ENCODE assay signal across 9 mouse cellular contexts in genomic region chr11:121201436-121202198, GRCm38 (mm10). TPM values are rescaled to one million over a fixed set of nuclear protein-coding genes. Genes with fewer than 3 reads are reported as not detected.
DNase-seq lines count a peak whose midpoint lies in the region; ATAC-seq and TF ChIP-seq lines count a peak whose summit lies in the region.
"Had no signal": no experiment of that assay in that cellular context is flagged by ENCODE, and none has a peak within 500 bp of the region (broad histone marks: within the 10 kb centered on the region; RNA-seq: fewer than 3 reads in every experiment).

No protein-coding gene starts in this region.

- peak; percentile 72 for TF ChIP-seq CTCF in lung, embryonic 14.5 days (IDR thresholded peaks at IDR 0.05; ENCODE audit: low read depth)

- H3K27ac ChIP-seq in lung, embryonic 14.5 days (ENCODE audit: low read depth), result peak overlapping the region; percentile 46
- no peak overlapping the region for H3K27ac ChIP-seq in forebrain, embryonic 13.5 days
- H3K27ac ChIP-seq: neural tube, embryonic 12.5 days had no signal

- H3K27me3 ChIP-seq in lung, embryonic 14.5 days (ENCODE audit: insufficient read depth, low read length), result no peaks in the 10 kb centered on the region
- H3K27me3 ChIP-seq in forebrain, embryonic 13.5 days, result no peaks in the 10 kb centered on the region
- H3K27me3 ChIP-seq: neural tube, embryonic 12.5 days had no signal

- ATAC-seq in cerebellum, adult (ENCODE audit: insufficient number of reproducible peaks, low FRiP score, low TSS enrichment), result no peak
- no peak for ATAC-seq in lung, embryonic 14.5 days (ENCODE audit: insufficient read depth)
- no peak for ATAC-seq in forebrain, embryonic 13.5 days

- 32% methylated on average over 11 of the region's 11 CpGs for WGBS in lung, embryonic 14.5 days
- WGBS in forebrain, embryonic 13.5 days, result 54% methylated on average over 11 of the region's 11 CpGs

- H3K4me3 ChIP-seq in lung, embryonic 14.5 days (ENCODE audit: low read depth, low read length), result no peak overlapping the region
- no peak overlapping the region for H3K4me3 ChIP-seq in forebrain, embryonic 13.5 days
- H3K4me3 ChIP-seq: neural tube, embryonic 12.5 days had no signal

- H3K4me1 ChIP-seq in lung, embryonic 14.5 days (ENCODE audit: insufficient read depth), result no peaks in the 10 kb centered on the region
- peaks cover 17% of the 10 kb centered on the region for H3K4me1 ChIP-seq in forebrain, embryonic 13.5 days

- no peak overlapping the region for H3K9ac ChIP-seq in lung, embryonic 14.5 days
- H3K9ac ChIP-seq in forebrain, embryonic 13.5 days, result no peak overlapping the region
- H3K9ac ChIP-seq: neural tube, embryonic 12.5 days had no signal

- DNase-seq in cerebellum, adult 9-10 months, result peak; percentile 53
- DNase-seq in lung, embryonic 14.5 days, result peak; percentile 83
- DNase-seq in lung, adult 18-20 months, result no peak
- peak; percentile 82 for DNase-seq in adipocyte (ENCODE audit: low spot score)
- DNase-seq in kidney, postnatal 25 days, result peak; percentile 68 to 78
- peak; percentile 51 for DNase-seq in skeletal muscle tissue, adult 2 months (ENCODE audit: low read depth, low spot score)

- no peaks in the 10 kb centered on the region for H3K9me3 ChIP-seq in lung, embryonic 14.5 days (ENCODE audit: low read depth, low read length)
- H3K9me3 ChIP-seq in forebrain, embryonic 13.5 days (replicated peaks), result no peaks in the 10 kb centered on the region
- H3K9me3 ChIP-seq: neural tube, embryonic 12.5 days had no signal

- no peak overlapping the region for H3K4me2 ChIP-seq in lung, embryonic 14.5 days
- no peak overlapping the region for H3K4me2 ChIP-seq in forebrain, embryonic 13.5 days
- H3K4me2 ChIP-seq: neural tube, embryonic 12.5 days had no signal

- H3K36me3 ChIP-seq in lung, embryonic 14.5 days (ENCODE audit: insufficient read depth), result no peaks in the 10 kb centered on the region
- H3K36me3 ChIP-seq in forebrain, embryonic 13.5 days (ENCODE audit: poor library complexity, severe bottlenecking), result no peaks in the 10 kb centered on the region; the same call in 1 of the 2 replicates
- H3K36me3 ChIP-seq: neural tube, embryonic 12.5 days had no signal

RNA-seq across cellular contexts. Expression of gene Hexdc, which starts 2.6 kb away (rescaled TPM):
- polyA plus RNA-seq in lung, embryonic 14.5 days (2014; fragmentation: Nextera tagmentation; extraction: Ambion mirVana), result 7.4 and 9.4 TPM in 2 replicates
- polyA plus RNA-seq in forebrain, embryonic 13.5 days (2015; fragmentation: Nextera tagmentation; extraction: Ambion mirVana), result 11.4 and 12.0 TPM in 2 replicates

RNA-seq across cellular contexts. Expression of gene Ogfod3, which starts 2.9 kb away (rescaled TPM):
- polyA plus RNA-seq in lung, embryonic 14.5 days (2014; fragmentation: Nextera tagmentation; extraction: Ambion mirVana), result 25.1 and 26.2 TPM in 2 replicates
- polyA plus RNA-seq in forebrain, embryonic 13.5 days (2015; fragmentation: Nextera tagmentation; extraction: Ambion mirVana), result 16.8 and 17.2 TPM in 2 replicates

RNA-seq across cellular contexts. Expression of gene Cybc1, which starts 27.5 kb away (rescaled TPM):
- polyA plus RNA-seq in lung, embryonic 14.5 days (2014; fragmentation: Nextera tagmentation; extraction: Ambion mirVana), result 29.1 and 35.7 TPM in 2 replicates
- polyA plus RNA-seq in forebrain, embryonic 13.5 days (2015; fragmentation: Nextera tagmentation; extraction: Ambion mirVana), result 37.0 and 41.2 TPM in 2 replicates

RNA-seq across cellular contexts. Expression of gene Narf, which starts 35.4 kb away (rescaled TPM):
- 39.6 and 44.7 TPM in 2 replicates for polyA plus RNA-seq in lung, embryonic 14.5 days (2014; fragmentation: Nextera tagmentation; extraction: Ambion mirVana)
- polyA plus RNA-seq in forebrain, embryonic 13.5 days (2015; fragmentation: Nextera tagmentation; extraction: Ambion mirVana), result 74.0 and 78.9 TPM in 2 replicates

RNA-seq across cellular contexts. Expression of gene Uts2r, which starts 41.5 kb away (rescaled TPM):
- polyA plus RNA-seq in lung, embryonic 14.5 days (2014; fragmentation: Nextera tagmentation; extraction: Ambion mirVana), result not detected in 2 replicates
- 0.09 TPM in 1 of 2 replicates, not detected in the other for polyA plus RNA-seq in forebrain, embryonic 13.5 days (2015; fragmentation: Nextera tagmentation; extraction: Ambion mirVana)

Comparison
In these comparisons a context has a peak if more than half of its experiments do, and no peak if none do; other contexts are left out.
1. DNase-seq: peak in cerebellum, adult 9-10 months (single experiment), lung, embryonic 14.5 days (single experiment), adipocyte (single experiment), kidney, postnatal 25 days (2 of 2) and skeletal muscle tissue, adult 2 months (single experiment); none in lung, adult 18-20 months (0 of 2).